Mouse (Mus musculus): ENCODE results near the gene Odf3l1.

GRCm38 (mm10) chr9:56889817-56890216, 25.3 kb upstream of the Odf3l1 start:
- no peak for TF ChIP-seq POLR2A (IDR thresholded peaks at IDR 0.05; ENCODE audit: low read depth, low read length)
- peak; percentile 87 for TF ChIP-seq CTCF (IDR thresholded peaks at IDR 0.05; ENCODE audit: borderline replicate concordance, insufficient read depth, low read length)

Data from embryonic fibroblast, embryonic 13.5 days (primary cell).